Mouse (Mus musculus): ENCODE results near the gene Adtrp.

Gene Adtrp

DNA sequence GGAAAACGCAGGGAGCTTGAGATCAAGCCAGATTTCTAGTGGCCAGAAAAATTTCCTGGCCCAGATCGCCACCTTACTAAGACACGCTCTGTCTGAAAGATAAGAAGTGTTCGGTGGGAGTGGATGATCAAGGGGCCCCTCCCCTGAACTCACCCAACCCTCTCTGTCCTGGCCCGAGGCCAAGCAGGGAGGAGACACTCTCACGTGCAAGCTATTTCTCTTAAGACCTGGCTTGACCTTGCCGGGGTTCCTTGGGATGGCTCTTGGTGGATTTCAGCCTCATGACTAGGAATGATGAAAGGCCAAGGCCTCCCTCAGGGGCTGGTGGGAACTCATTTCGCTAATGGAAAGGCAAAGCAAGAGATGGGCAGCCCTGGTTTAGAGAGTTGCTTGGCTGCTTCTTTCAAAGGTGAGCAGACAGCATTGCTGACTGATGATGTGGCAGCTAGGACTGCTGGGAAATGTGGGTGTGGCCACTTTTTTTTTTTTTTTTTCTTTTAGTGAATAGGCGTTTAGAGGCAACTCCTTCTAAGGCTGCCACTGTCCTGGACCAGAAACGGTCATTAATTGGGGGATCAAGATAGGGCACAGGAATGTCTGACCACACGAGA is at the start of gene Adtrp:
Adtrp (minus strand) TSS at position 169 of the 611 bp plus-strand sequence.
- in situ Hi-C loops (cut with MboI; ENCODE audit: low sequenced_read_pairs), result no loop called here

DNA sequence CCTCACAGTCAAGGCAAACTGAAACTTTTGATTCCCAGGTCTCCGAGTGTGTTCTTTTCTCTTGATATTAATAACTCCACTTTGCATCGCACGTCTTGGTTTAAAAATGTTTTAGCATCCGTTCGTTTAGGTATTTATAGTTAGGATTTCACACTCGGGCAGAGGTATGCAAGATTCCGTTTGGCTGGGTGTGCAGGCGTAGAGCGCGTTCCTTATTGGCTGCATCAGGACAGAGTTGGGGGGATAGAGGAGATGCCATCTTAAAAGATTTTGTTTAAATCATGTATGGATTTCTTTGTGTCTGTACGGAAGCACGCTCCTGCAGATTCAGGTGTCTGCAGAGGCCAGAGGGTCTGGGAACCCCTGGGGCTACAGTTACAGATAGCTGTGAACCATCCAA is 44.5 kb upstream of the Adtrp start:
- in situ Hi-C loops (cut with MboI; ENCODE audit: low sequenced_read_pairs), result no loop called here

DNA sequence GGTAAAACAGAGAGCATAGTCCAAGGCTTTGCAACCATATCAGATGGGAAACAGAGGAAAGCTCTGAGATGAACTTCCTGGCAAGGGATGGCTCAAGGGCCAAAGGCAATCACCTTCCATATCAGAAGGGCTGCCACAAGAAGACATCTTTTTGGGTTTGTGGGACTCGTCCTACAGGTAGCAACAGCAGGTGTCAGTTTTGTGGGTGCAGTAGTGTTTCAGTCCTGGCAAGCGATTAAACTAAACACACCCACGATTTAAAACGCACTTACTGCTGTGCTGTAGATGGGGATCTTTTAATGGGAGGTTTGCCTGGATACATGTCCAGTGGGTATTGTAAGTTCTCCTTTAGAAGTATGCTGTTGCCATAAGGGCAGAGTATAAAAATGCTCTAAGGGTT is 43.1 kb upstream of the Adtrp start:
- in situ Hi-C loops (cut with MboI; ENCODE audit: low sequenced_read_pairs), result no loop called here

DNA sequence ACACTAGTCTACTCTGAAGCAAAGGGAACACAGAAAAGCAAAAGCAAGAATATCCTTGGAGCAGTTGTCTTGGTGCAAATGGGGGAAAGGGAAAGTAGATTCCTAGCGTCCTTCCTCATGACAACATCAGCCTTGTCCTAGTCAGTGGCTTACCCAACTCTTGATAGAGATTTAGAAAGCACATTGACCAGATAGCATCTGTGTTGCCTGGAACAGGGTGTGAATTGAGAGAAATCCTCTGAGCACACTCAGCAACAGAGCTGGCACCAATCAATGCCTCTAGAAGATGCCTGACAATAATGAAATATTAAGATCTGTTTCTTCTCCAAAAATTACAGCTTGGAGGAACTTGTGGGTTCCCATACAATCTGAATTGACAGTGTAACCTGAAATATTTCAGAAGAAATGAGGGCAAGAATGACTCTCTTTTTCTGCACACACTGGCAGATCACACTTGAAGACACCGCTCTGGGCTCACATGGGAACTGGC is 42.7 kb upstream of the Adtrp start:
- in situ Hi-C loops (cut with MboI; ENCODE audit: low sequenced_read_pairs), result no loop called here

DNA sequence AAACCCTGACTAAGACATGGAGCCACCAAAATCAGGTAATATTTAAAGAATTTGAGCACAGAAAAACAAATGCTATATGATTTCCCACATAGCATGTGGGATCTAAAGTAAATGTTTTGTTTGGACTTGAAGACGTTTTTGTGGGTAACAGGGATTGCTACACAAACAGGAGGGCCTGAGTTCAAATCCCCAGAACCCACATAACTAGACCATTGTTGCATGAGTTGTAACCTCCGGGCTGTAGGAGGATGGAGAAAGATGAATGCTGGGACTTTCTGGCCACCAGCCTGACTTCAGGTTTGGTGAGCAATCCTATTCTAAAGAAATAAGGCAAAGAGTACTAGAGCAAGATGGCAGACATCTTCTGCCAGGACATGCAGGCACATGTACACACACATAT is 41.2 kb upstream of the Adtrp start:
- in situ Hi-C loops (cut with MboI; ENCODE audit: low sequenced_read_pairs), result no loop called here

DNA sequence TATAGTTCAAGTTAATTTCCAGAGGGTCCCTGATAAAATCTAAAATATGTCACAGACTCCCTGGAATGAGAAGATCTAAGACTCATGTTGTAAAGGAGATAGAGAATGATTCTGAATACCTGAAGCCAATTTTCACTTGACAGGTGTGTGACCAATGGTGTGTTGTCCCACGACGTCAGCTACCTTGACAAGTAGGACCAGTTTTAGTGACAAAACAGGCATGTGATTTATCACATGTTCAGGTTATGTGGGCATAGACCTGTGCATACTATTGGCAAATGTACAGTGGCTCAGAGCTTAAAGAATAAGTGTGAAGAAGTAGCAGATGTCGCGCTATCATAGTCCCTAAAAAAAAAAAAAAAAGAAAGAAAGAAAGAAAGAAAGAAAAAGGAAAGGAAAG is 38.6 kb upstream of the Adtrp start:
- in situ Hi-C loops (cut with MboI; ENCODE audit: low sequenced_read_pairs), result no loop called here

DNA sequence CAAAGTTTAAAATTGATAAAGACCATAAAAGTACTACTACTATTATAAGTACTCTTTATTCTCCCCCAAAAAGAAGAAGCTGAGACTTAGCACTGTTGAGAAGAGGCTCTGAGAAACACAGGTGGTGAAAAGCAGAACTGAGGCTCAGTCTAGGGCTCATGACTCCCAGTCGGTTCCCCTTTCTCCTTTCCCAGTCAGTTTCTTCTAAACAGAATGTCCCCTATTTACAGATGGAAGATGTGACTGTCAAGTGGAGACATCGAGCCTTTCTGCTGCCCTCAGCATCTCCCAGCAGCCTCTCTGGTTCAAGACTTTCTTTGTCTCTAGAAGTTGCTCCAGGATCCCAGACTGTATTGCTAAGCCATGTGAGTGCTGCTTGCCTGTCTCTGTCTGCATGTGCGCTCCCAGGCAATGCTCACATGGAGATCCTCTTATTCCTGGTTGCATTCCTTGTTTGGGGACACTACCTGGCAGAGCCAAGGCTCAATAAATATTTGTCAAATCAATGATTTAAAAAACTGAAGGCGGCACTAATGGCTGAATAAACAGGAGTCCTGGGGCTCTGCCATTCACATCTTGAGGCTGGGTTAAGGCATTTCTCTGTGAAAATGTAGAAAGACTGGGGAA is 36.3 kb upstream of the Adtrp start:
- in situ Hi-C loops (cut with MboI; ENCODE audit: low sequenced_read_pairs), result no loop called here

DNA sequence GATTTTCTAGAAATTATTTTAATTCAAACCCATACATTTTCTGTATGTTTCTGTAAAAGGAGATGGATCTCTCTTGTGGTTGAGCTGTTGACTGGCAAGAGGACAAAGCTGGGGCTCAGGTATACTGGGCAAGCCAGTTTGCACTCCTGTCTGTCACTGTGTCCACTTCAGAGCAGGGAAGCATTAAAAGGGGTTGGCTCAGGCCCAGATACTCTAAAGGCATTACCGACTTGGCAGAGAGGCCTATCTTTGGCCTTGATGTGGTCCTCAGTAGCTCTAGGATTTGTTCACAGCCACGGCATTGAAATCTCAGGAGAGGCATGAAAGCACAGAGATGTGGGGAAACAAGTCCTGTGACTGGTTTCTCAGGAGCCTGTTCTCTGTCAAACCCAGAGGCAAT is 33.7 kb upstream of the Adtrp start:
- in situ Hi-C loops (cut with MboI; ENCODE audit: low sequenced_read_pairs), result no loop called here

DNA sequence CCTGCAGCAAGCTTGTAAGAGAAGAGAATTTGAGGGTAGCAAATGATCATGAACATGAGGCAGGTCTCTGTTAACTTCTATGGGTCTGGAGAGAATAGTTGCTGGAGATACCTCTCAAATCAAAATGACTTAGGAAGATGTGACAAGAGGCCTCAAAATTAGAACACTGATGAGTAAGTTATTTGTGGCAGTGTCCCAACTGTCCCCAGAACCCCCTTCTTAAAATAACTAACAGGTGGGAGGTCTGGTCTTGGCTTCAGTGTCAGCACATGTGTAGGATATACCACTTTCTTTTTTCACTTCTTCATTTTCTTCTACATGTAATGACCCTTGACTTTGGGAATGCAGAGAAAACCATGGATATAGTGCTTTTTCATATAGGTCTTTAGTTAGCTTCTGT is 33.0 kb upstream of the Adtrp start:
- in situ Hi-C loops (cut with MboI; ENCODE audit: low sequenced_read_pairs), result no loop called here

DNA sequence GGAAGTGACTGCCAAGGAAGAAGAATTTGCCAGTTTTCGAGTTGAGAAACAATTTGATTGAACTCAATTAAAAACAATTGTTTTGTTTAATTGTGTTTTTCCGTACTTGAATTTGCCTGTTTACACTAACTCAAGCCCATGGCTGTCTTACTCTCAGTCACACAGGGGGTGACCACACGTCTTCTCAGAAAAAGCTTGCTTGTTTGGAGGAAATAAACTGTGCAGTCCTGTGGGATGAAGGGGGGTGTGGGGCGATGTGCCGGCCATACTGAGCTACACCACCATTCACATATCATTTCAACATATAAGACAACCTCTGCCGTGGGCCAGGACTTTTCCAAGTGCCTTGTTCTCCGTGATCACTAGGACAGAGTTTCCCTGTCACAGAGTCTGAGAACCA is 25.2 kb upstream of the Adtrp start:
- in situ Hi-C loops (cut with MboI; ENCODE audit: low sequenced_read_pairs), result no loop called here

DNA sequence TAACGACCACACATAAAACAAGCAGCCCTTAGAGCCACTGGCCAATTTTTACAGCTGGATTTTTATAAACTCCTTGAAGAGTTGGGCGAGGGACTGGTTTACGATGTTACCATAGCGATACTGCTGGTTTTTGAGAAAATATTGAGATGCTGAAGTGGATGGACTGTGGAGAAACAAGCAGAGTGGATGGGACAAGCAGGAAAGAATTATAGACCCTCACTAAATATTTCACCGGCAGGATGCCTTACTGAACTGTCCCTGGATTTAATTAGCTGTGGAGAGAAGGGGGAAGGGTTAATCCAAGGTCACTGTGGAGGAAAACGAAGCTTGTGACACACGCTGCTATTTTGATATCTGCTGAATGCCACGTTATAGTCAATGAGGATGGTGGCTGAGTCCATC is 24.7 kb upstream of the Adtrp start:
- in situ Hi-C loops (cut with MboI; ENCODE audit: low sequenced_read_pairs), result no loop called here

DNA sequence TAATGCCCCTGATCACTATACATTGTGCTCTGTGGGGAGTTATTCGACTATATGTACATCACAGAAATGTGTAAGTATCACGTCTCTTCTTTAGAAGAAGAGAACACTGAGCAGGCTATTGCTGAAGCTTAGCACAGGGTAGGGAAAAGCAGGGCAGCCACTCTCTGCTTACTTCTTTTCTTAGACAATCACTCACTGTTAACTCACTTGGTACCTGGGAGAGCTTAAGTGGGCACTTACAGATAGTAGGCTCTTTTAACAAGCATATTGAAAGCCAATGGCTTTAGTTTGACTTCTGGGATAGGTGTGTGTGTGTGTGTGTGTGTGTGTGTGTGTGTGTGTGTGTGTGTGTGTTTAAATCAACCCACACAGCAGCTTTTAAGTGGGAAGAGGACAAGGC is 20.0 kb upstream of the Adtrp start:
- in situ Hi-C loops (cut with MboI; ENCODE audit: low sequenced_read_pairs), result no loop called here

DNA sequence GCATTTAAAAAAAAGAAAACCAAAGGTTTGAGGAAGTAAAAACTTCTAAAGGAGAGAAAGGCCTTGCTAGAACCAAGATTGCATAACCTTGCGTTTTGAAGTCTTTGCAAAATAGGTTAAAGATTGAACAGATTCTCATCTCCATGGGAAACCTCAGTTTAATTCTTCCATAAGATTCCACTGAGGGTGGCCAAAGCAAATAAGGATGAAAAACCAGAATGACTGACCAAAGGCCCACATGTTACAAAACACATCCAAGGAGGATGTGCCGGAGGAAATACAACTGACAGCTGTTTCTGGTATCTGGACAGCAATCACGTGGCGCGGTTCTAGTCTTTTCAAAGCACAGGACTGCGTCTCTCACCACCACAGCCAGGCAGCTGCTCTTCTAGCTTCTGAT is 18.1 kb upstream of the Adtrp start:
- in situ Hi-C loops (cut with MboI; ENCODE audit: low sequenced_read_pairs), result no loop called here

DNA sequence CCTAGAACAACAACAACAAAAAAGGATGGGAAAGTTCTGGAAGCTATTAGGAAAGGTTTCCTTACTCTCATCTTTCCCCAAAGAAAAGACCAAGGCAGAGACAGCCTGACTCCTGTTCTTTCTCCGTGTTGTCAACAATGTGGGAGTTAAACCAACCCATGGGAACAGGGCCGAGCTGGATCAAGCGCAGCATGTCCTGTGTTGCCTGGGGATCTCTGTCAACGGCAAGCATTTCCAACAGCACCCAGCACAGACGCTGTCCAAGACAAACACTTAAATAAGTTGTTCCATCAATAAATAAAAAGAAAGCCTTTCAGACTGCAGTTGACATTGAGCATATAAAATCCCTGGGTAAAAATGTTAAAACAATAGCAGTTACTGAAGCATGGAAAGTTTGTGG is 17.6 kb upstream of the Adtrp start:
- in situ Hi-C loops (cut with MboI; ENCODE audit: low sequenced_read_pairs), result no loop called here

DNA sequence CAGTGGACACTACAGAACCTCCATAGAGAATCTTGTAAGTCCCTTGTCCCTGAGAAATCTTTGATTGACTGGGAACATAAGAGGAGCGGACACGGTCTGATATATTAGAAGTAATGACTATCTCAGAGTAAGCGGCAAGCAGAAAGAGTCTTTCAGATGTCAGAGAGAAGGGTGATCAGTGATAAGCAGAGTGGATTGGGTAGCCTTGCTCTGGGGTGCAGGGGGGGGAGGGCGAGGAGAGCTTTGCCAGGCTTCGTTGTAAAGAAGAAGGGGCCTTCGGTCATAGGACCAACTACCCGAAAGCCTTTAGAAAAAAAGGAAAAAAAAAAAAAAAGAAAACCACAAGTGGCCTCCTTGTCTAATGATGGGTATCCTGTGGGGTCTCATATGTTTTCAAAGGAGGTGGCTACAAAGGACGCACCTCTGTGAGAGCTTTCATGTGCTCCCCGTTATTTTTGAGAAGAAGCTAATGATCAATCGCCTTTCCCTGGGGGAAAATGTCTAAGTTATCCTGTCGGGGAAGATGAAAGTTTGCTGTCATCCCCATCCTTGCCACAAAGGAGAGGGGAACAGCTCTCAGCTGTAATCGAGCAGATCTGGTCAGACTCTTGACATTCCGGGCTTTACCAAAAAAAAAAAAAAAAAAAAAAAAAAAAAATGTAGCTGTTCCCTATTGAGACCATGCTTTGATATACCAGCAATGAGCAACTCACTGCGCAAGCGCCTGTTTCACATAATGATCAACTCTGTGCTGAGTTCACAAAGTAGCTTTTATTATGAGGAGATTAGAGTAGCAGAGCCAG is 13.3 kb upstream of the Adtrp start:
- in situ Hi-C loops (cut with MboI; ENCODE audit: low sequenced_read_pairs), result no loop called here

DNA sequence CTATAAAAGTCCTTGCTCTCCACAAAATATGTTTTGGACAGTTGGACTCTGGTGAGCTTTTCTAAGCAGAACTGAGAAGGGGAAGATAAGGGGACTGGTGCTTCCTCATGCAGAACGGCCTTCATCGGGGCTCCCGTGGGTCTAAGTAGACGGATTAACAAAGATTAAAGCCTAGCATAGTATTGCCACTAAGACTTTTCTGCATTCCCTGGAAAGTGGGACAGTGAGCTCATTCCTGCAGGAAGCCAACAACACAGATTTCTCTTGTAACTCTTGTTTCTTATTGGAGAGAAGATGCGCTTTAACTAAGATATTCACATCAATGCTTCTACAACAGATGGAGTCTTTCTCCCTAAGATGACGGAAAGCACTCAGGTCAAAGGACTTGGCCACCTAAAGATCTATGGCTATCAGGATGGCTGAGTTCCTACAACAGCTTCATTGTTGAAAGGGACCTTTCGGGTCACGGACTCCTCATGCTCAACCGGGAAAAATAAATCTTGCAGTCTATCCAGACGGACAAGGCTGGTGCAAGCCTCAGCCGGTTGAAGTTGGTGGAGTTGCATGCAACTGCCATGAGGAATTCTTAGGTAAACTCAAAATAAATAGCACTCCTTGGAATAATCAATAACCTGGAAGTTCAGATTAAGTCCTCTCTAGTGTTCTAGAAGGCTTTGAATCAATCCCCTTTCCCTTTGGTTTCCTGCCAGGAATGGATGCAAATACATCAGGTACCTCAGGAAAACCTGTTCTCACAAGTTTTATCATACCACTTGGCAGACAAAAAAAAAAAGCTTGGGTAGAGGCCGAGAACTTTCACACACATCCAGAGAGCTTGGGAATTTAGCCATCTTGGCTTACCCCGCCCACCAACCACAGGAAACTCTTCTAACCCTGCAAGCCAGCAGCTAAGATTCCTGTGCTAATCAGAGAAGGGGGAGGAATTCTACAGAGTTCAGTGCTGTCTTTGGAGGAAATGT is 8.0 kb upstream of the Adtrp start:
- in situ Hi-C loops (cut with MboI; ENCODE audit: low sequenced_read_pairs), result no loop called here

DNA sequence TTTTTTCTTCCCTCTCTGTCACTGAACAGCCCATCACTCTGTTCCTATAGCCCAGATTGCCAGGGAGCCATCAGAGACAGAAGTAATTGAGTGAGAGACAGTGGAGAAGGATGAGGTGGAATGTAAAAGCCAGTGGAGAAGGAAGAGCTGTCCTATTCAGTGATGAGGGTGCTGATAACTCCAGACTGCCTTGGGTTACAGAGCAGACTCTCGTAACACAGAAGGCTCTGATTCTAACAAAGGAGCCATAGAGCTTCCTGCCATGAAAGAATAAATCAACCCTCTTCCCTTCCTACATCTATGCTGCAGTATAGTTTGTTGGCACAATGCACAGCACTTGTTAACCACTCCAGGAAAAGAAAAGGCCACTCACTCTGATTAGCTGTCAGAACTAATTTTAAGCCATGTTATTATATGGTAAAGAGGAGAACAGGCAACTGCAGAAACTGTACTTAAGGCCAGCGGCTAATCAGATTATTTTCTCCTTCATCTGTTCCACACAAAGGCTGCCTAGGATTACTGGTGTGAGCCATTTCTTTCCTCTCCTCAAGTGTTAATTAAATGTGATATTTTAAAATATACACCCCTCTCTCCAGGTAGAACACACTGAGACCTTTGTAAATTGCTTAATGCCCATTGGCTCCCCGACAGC is 3.4 kb upstream of the Adtrp start:
- in situ Hi-C loops (cut with MboI; ENCODE audit: low sequenced_read_pairs), result no loop called here

DNA sequence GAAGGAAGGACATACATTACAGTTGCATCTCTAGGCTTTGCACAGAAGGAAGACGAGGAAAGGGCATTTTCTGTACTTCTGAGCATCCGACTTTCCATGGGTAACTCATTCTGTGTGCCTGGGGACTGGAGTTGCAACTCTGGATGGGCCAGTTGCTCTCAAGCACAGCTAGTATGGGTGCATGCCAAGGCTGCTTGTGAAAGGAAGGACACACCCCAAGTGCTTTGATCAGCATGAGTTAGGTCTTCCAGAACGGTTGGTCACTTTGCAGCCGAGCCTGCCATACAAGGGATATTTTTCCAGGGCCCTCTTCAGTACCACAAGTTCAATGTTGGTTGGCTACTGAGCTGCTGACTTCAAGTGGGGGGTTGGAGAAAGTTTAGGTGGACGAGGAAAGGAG is 968 bp downstream of the Adtrp start:
- in situ Hi-C loops (cut with MboI; ENCODE audit: low sequenced_read_pairs), result no loop called here

DNA sequence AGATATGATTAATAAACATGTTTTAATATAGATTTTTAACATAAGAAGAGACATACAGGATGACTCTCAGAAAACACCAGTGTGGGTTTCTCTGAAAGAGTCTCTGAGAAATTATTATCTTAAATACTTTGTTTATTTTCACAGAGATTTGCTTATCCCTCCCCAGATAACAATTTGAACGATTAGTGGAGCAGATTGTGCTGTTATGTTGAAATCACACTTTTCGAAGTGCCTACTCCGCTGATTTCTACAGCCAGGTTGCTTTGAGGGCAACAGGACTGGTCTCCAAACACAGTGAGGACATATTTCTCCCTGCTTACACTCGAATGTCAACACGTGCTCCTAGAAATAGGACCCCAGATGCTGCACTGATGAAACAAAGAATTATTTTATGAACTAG is 2.5 kb downstream of the Adtrp start:
- in situ Hi-C loops (cut with MboI; ENCODE audit: low sequenced_read_pairs), result no loop called here

DNA sequence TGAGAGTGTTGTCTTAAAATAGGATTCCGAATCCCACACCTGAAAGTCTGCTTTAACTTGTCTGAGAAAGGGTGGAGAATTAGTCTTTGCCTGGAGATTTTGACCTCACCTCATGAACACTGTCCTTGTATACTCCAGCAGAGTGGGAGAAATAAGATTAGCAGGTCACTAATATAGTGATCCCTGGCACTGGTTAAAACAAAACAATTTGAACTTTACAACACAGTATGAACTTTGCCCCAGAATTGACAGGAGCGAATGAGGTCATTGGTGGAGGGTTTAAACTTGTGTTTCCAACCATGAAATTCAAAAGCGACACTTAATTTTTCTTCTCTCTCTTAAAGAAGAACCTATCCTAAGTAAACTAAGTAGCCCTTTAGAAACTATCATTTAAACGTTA is 3.4 kb downstream of the Adtrp start:
- in situ Hi-C loops (cut with MboI; ENCODE audit: low sequenced_read_pairs), result no loop called here

All from CH12F3 (cell line).